Mouse (Mus musculus) layer of hippocampus, adult 18-20 months (tissue): ENCODE measurements at regions not wholly inside any gene's neighbourhood (a gene's known extent, or its start where the extent isn't known, plus 50 kb on each side); places are given as distances from the start of the nearest gene placed in this dataset.

Experiments
- DNase-seq, 2 experiments: peaks; one replicate each; pipeline ENCODE4 v3.0.0; 2022; ENCODE audit warnings: low spot score in 2 of 2

GRCm38 (mm10) chr7:61308268-61308667 is 1038.1 kb upstream of the Ndn start:
- DNase-seq: no peak

GRCm38 (mm10) chr7:61311179-61311921 is 1035.0 kb upstream of the Ndn start:
- peak in 1 of 2 experiments; percentile 32 for DNase-seq
